Mouse (Mus musculus) neural tube, embryonic 13.5 days (tissue): ENCODE data around the gene Odf4. TPM values are rescaled to one million over a fixed set of nuclear protein-coding genes. Genes with fewer than 3 reads are reported as not detected.

Experiments used
- ATAC-seq: fragments of 200-750 bp; cut with Nextera tagmentation; 2 replicates; pipeline ENCODE4 v1.8.0; 2017; ENCODE audit warnings: low read depth, mild to moderate bottlenecking, moderate TSS enrichment, moderate library complexity
- H3K27ac ChIP-seq: fragments of 300-500 bp; sonication (generic); replicated peaks from 2 replicates; pipeline ENCODE4 v1.5.1; 2015; ENCODE audit warnings: moderate library complexity, mild to moderate bottlenecking, inconsistent platforms
- H3K27me3 ChIP-seq: fragments of 300-500 bp; sonication (generic); 2 replicates; pipeline ENCODE4 v1.6.1; 2015; ENCODE audit warnings: mild to moderate bottlenecking, inconsistent platforms
- H3K36me3 ChIP-seq: fragments of 300-500 bp; sonication (generic); 2 replicates; pipeline ENCODE4 v1.6.1; 2015; ENCODE audit warnings: mild to moderate bottlenecking, inconsistent platforms
- H3K4me1 ChIP-seq: fragments of 300-500 bp; sonication (generic); replicated peaks from 2 replicates; pipeline ENCODE4 v1.6.1; 2015; ENCODE audit warnings: inconsistent platforms
- H3K4me2 ChIP-seq: fragments of 300-500 bp; sonication (generic); 2 replicates; pipeline ENCODE4 v1.6.1; 2015; ENCODE audit warnings: inconsistent platforms, mild to moderate bottlenecking, moderate library complexity
- H3K4me3 ChIP-seq: fragments of 300-500 bp; sonication (generic); 2 replicates; pipeline ENCODE4 v1.5.1; 2015; ENCODE audit warnings: mild to moderate bottlenecking, inconsistent platforms
- H3K9ac ChIP-seq: fragments of 300-500 bp; sonication (generic); 2 replicates; pipeline ENCODE4 v1.6.1; 2015; ENCODE audit warnings: moderate library complexity, mild to moderate bottlenecking, inconsistent platforms
- H3K9me3 ChIP-seq: fragments of 300-500 bp; sonication (generic); 2 replicates; pipeline ENCODE4 v1.6.1; 2016; ENCODE audit warnings: inconsistent platforms
- WGBS: fragments of 180-500 bp; shearing (Covaris S2); methylation state at CpG from one replicate; pipeline ENCODE4 v1.1.7; 2015; 5-methylcytosine and 5-hydroxymethylcytosine counted together
- polyA plus RNA-seq: library from polyadenylated mRNA; unstranded; fragments of >200 nt; fragmentation: Nextera tagmentation; extraction: Ambion mirVana; gene quantifications from 2 replicates; pipeline ENCODE4 v1.2.1, GENCODE M21; 2015

Gene Odf4
- polyA plus RNA-seq, 1 experiment from 2014 or later, result 0.40 TPM

- Histone ChIP-seq H3K9me3 (no peaks in the 10 kb centered on the region), H3K27me3 (no peaks in the 10 kb centered on the region), H3K4me1 (no peaks in the 10 kb centered on the region), H3K4me2 (no peak overlapping the region), H3K27ac (no peak overlapping the region), H3K9ac (no peak overlapping the region), H3K4me3 (no peak overlapping the region), H3K36me3 (no peaks in the 10 kb centered on the region)
- no peak for ATAC-seq
- WGBS, result 91% methylated on average over 5 of the region's 5 CpGs
Observed at GRCm38 (mm10) chr11:68886091-68886490, 40.8 kb downstream of the Odf4 start.

GRCm38 (mm10) chr11:68884368-68884767 is 42.5 kb downstream of the Odf4 start:
- Histone ChIP-seq H3K9me3 (no peaks in the 10 kb centered on the region), H3K36me3 (no peaks in the 10 kb centered on the region), H3K4me3 (no peak overlapping the region), H3K27me3 (no peaks in the 10 kb centered on the region), H3K27ac (no peak overlapping the region), H3K4me2 (no peak overlapping the region), H3K9ac (no peak overlapping the region), H3K4me1 (no peaks in the 10 kb centered on the region)
- WGBS, result 78% methylated on average over 5 of the region's 5 CpGs
- no peak for ATAC-seq

GRCm38 (mm10) chr11:68883843-68884242 is 43.0 kb downstream of the Odf4 start:
- H3K4me3 ChIP-seq, result no peak overlapping the region
- no peaks in the 10 kb centered on the region for H3K4me1 ChIP-seq
- no peak overlapping the region for H3K4me2 ChIP-seq
- no peak overlapping the region for H3K9ac ChIP-seq
- H3K27me3 ChIP-seq, result no peaks in the 10 kb centered on the region
- no peaks in the 10 kb centered on the region for H3K36me3 ChIP-seq
- H3K9me3 ChIP-seq, result no peaks in the 10 kb centered on the region
- 70% methylated on average over 2 of the region's 2 CpGs for WGBS
- ATAC-seq, result no peak
- H3K27ac ChIP-seq, result no peak overlapping the region

- H3K9me3 ChIP-seq, result no peaks in the 10 kb centered on the region
- no peak overlapping the region for H3K27ac ChIP-seq
- H3K4me2 ChIP-seq, result no peak overlapping the region
- H3K9ac ChIP-seq, result no peak overlapping the region
- H3K27me3 ChIP-seq, result no peaks in the 10 kb centered on the region
- H3K36me3 ChIP-seq, result no peaks in the 10 kb centered on the region
- 30% methylated on average over 14 of the region's 14 CpGs for WGBS
- ATAC-seq, result no peak
- no peak overlapping the region for H3K4me3 ChIP-seq
- H3K4me1 ChIP-seq, result no peaks in the 10 kb centered on the region
Observed at GRCm38 (mm10) chr11:68882107-68882506, 44.8 kb downstream of the Odf4 start.

DNA sequence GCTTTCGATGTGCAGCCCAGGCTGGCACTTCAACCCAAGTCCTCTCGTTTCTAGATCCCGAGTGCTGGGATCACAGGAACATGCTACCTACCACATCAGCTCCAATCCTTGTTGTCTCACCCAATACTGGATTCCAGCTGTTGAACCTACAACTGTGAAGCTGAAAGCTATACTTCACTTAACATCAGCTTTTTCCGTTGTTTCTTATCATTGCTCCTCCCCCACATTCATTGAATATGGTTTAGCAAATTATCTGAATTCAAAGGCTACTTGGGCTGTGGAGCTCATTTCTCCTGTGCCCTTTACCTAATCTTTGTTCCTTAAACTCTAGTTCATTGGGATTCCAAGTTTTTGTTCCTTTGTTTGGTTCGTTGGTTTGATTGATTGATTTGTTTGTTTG is 48.1 kb downstream of the Odf4 start:
- no peak for ATAC-seq
- Histone ChIP-seq H3K27ac (no peak overlapping the region), H3K27me3 (no peaks in the 10 kb centered on the region), H3K9ac (no peak overlapping the region), H3K36me3 (no peaks in the 10 kb centered on the region), H3K4me2 (no peak overlapping the region), H3K4me1 (no peaks in the 10 kb centered on the region), H3K4me3 (no peak overlapping the region), H3K9me3 (no peaks in the 10 kb centered on the region)
- 85% methylated on average over 5 of the region's 5 CpGs for WGBS

GRCm38 (mm10) chr11:68874841-68875240 is 52.0 kb downstream of the Odf4 start:
- Histone ChIP-seq H3K4me2 (no peak overlapping the region), H3K9ac (no peak overlapping the region), H3K36me3 (no peaks in the 10 kb centered on the region), H3K4me3 (no peak overlapping the region), H3K27me3 (no peaks in the 10 kb centered on the region), H3K9me3 (no peaks in the 10 kb centered on the region), H3K4me1 (no peaks in the 10 kb centered on the region), H3K27ac (no peak overlapping the region)
- WGBS, result 0% methylated on average over 2 of the region's 2 CpGs
- ATAC-seq, result no peak

Other genes starting within 250 kb of the Odf4 start
- gene Myh10, start 235.5 kb downstream of the Odf4 start, polyA plus RNA-seq, result 76.5 and 94.0 TPM in 2 replicates
- 96.9 and 97.7 TPM in 2 replicates for gene Ndel1, start 55.2 kb downstream of the Odf4 start, polyA plus RNA-seq
- not detected in 2 replicates for gene Rnf222, start 38.5 kb downstream of the Odf4 start, polyA plus RNA-seq
- 743 and 760 TPM in 2 replicates for gene Rpl26, start 25.5 kb downstream of the Odf4 start, polyA plus RNA-seq
- gene Arhgef15, start 30.4 kb upstream of the Odf4 start, polyA plus RNA-seq, result 14.4 and 14.8 TPM in 2 replicates
- gene Slc25a35, start 41.0 kb upstream of the Odf4 start, polyA plus RNA-seq, result 2.0 and 2.5 TPM in 2 replicates
- 27.6 and 33.7 TPM in 2 replicates for gene Rangrf, start 48.1 kb upstream of the Odf4 start, polyA plus RNA-seq
- 19.1 and 21.9 TPM in 2 replicates for gene Pfas, start 81.4 kb upstream of the Odf4 start, polyA plus RNA-seq
- 49.6 and 52.8 TPM in 2 replicates for gene Ctc1, start 88.8 kb upstream of the Odf4 start, polyA plus RNA-seq
- gene Aurkb, start 118.6 kb upstream of the Odf4 start, polyA plus RNA-seq, result 22.7 and 33.0 TPM in 2 replicates
- 14.7 and 16.8 TPM in 2 replicates for gene Borcs6, start 132.6 kb upstream of the Odf4 start, polyA plus RNA-seq
- gene Tmem107, start 143.7 kb upstream of the Odf4 start, polyA plus RNA-seq, result 28.4 and 29.2 TPM in 2 replicates
- 268 and 282 TPM in 2 replicates for gene Vamp2, start 161.4 kb upstream of the Odf4 start, polyA plus RNA-seq
- 8.0 and 8.4 TPM in 2 replicates for gene Per1, start 168.1 kb upstream of the Odf4 start, polyA plus RNA-seq
- gene Hes7, start 193.3 kb upstream of the Odf4 start, polyA plus RNA-seq, result 0.61 TPM in 1 of 2 replicates, not detected in the other
- 0.18 and 0.32 TPM in 2 replicates for gene 9130213A22Rik, start 195.5 kb upstream of the Odf4 start, polyA plus RNA-seq
- gene Aloxe3, start 198.8 kb upstream of the Odf4 start, polyA plus RNA-seq, result 0.59 and 1.2 TPM in 2 replicates
- gene Alox12b, start 229.9 kb upstream of the Odf4 start, polyA plus RNA-seq, result 0.22 and 0.23 TPM in 2 replicates